Mouse (Mus musculus): ENCODE data around the gene Ambra1. TPM values are rescaled to one million over a fixed set of nuclear protein-coding genes. Genes with fewer than 3 reads are reported as not detected.

Gene Ambra1
- total RNA-seq, 1 experiment = 27.0 TPM

DNA sequence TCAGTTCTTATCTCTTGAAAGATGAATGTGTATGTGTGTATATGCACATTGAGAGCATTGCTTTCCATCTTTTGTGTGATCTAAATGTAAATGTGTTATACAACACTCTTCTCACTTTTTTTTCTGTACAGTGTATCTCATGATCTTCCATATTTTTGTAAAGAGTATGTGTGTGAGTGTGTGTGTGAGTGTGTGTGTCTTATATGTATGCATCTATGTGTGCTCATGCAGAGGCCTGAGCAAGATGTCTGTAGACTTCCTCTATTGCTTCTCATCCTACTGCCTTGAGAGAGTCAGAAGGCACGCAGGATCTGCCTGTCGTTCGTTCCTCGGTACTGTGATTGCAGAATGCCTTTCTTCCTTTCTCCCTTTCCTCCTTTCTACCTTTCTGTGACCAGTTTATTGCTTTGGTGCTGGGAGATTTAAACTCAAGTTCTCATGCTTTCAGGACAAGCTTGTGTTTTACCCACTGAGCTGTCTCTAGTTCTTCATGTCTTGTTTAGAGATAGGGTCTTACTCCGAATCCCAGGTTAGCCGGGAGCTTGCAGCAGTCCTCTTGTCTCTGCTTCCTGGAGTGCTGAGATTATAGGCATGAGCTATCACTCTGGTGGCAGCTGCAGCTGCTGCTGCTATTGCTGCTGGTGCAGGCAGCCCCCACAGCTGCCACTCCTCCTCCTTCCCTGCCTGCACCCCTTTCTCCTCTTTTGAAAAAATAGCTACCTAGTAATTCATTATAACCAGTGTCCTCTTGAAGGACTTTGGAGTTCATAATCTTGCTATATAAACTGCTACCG is 148.7 kb downstream of the Ambra1 start:
- Histone ChIP-seq H3K9ac (ENCODE audit: insufficient read depth, low read depth, low read length, poor library complexity, severe bottlenecking) (no peak overlapping the region), H3K4me1 (ENCODE audit: control insufficient read depth in 2 of 2, insufficient read depth in 2 of 2, low read length in 2 of 2, poor library complexity in 1 of 2) (no peaks in the 10 kb centered on the region), H3K4me3 (ENCODE audit: insufficient read depth in 1 of 2, low read depth in 1 of 2, low read length in 2 of 2, poor library complexity in 1 of 2, severe bottlenecking in 1 of 2) (no peak overlapping the region), H3K9me3 (ENCODE audit: control insufficient read depth, insufficient read depth, low read depth, low read length) (no peaks in the 10 kb centered on the region), H3K27ac (ENCODE audit: insufficient read depth, low read depth, low read length, poor library complexity, severe bottlenecking) (no peak overlapping the region), H3K36me3 (ENCODE audit: control insufficient read depth, insufficient read depth, low read length, poor library complexity, severe bottlenecking) (peaks cover 2% of the 10 kb centered on the region)
- TF ChIP-seq CHD2 (IDR thresholded peaks at IDR 0.05; ENCODE audit: low read depth, low read length) (no peak), ZNF384 (IDR thresholded peaks at IDR 0.05; ENCODE audit: low read depth, low read length) (no peak), MAFK (IDR thresholded peaks at IDR 0.05; ENCODE audit: insufficient read depth, low read depth, low read length) (no peak), ZC3H11A (IDR thresholded peaks at IDR 0.05; ENCODE audit: borderline replicate concordance, low read depth, low read length) (no peak), HCFC1 (IDR thresholded peaks at IDR 0.05; ENCODE audit: borderline replicate concordance, insufficient read depth, low read length) (no peak)
- no peak for DNase-seq (ENCODE audit: low read depth, low spot score)
- in situ Hi-C loops (cut with MboI; ENCODE audit: low sequenced_read_pairs in 2 of 2, unreplicated experiment in 2 of 2) = no loop called here

DNA sequence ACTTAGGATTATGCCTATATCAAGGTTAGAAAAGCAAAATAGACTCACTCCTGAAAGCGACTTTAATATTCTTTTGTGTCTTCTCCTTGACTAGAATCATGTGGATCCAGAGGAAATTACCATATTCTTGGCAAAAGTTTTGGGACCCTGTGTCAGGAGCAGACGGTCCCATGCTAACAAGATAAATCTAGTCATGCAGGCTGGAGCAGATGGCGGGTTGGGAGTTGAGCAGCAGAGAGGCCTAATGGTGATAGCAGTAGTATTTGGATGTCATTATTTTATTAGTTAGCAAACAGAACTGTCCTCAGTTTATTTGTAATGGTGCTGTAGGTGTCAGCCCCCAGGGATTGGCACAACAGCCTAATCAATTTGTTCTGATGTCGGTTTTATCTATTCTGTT is 154.0 kb downstream of the Ambra1 start:
- TF ChIP-seq ZNF384 (IDR thresholded peaks at IDR 0.05; ENCODE audit: low read depth, low read length) (no peak), CHD2 (IDR thresholded peaks at IDR 0.05; ENCODE audit: low read depth, low read length) (no peak), MAFK (IDR thresholded peaks at IDR 0.05; ENCODE audit: insufficient read depth, low read depth, low read length) (no peak), ZC3H11A (IDR thresholded peaks at IDR 0.05; ENCODE audit: borderline replicate concordance, low read depth, low read length) (no peak), HCFC1 (IDR thresholded peaks at IDR 0.05; ENCODE audit: borderline replicate concordance, insufficient read depth, low read length) (no peak)
- Histone ChIP-seq H3K4me3 (ENCODE audit: insufficient read depth in 1 of 2, low read depth in 1 of 2, low read length in 2 of 2, poor library complexity in 1 of 2, severe bottlenecking in 1 of 2) (no peak overlapping the region), H3K4me1 (ENCODE audit: control insufficient read depth in 2 of 2, insufficient read depth in 2 of 2, low read length in 2 of 2, poor library complexity in 1 of 2) (no peaks in the 10 kb centered on the region), H3K27ac (ENCODE audit: insufficient read depth, low read depth, low read length, poor library complexity, severe bottlenecking) (no peak overlapping the region), H3K9ac (ENCODE audit: insufficient read depth, low read depth, low read length, poor library complexity, severe bottlenecking) (no peak overlapping the region), H3K9me3 (ENCODE audit: control insufficient read depth, insufficient read depth, low read depth, low read length) (no peaks in the 10 kb centered on the region), H3K36me3 (ENCODE audit: control insufficient read depth, insufficient read depth, low read length, poor library complexity, severe bottlenecking) (peaks cover 12% of the 10 kb centered on the region)
- in situ Hi-C loops (cut with MboI; ENCODE audit: low sequenced_read_pairs in 2 of 2, unreplicated experiment in 2 of 2) = no loop called here
- DNase-seq (ENCODE audit: low read depth, low spot score) = no peak

DNA sequence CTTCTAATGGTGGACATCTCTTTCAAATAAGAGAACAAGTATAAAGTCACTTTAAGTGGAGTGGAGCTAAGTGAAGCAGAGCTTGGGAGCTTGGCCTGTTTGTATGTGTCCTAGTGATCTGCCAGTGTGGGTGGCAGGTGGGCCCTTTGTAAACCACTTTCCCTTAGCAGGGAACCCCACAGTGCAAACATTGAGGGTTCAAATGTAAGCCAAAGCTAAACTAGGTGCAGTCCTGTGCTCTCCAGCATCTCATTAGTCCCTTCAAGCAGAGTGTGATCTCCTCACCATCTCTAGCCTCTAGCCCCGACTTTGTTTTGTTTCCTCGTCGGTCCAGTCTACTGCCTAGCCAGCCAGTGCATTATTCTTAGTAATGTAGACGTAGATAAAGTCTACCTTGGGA is 154.7 kb downstream of the Ambra1 start:
- peaks cover 12% of the 10 kb centered on the region for H3K36me3 ChIP-seq (ENCODE audit: control insufficient read depth, insufficient read depth, low read length, poor library complexity, severe bottlenecking)
- no peak overlapping the region for H3K9ac ChIP-seq (ENCODE audit: insufficient read depth, low read depth, low read length, poor library complexity, severe bottlenecking)
- no peak for DNase-seq (ENCODE audit: low read depth, low spot score)
- no peaks in the 10 kb centered on the region for H3K4me1 ChIP-seq (ENCODE audit: control insufficient read depth in 2 of 2, insufficient read depth in 2 of 2, low read length in 2 of 2, poor library complexity in 1 of 2)
- H3K9me3 ChIP-seq (ENCODE audit: control insufficient read depth, insufficient read depth, low read depth, low read length) = no peaks in the 10 kb centered on the region
- H3K4me3 ChIP-seq (ENCODE audit: insufficient read depth in 1 of 2, low read depth in 1 of 2, low read length in 2 of 2, poor library complexity in 1 of 2, severe bottlenecking in 1 of 2) = no peak overlapping the region
- no peak overlapping the region for H3K27ac ChIP-seq (ENCODE audit: insufficient read depth, low read depth, low read length, poor library complexity, severe bottlenecking)
- in situ Hi-C loops (cut with MboI; ENCODE audit: low sequenced_read_pairs in 2 of 2, unreplicated experiment in 2 of 2) = no loop called here
- TF ChIP-seq CHD2 (IDR thresholded peaks at IDR 0.05; ENCODE audit: low read depth, low read length) = no peak
- no peak for TF ChIP-seq ZNF384 (IDR thresholded peaks at IDR 0.05; ENCODE audit: low read depth, low read length)
- TF ChIP-seq HCFC1 (IDR thresholded peaks at IDR 0.05; ENCODE audit: borderline replicate concordance, insufficient read depth, low read length) = no peak

DNA sequence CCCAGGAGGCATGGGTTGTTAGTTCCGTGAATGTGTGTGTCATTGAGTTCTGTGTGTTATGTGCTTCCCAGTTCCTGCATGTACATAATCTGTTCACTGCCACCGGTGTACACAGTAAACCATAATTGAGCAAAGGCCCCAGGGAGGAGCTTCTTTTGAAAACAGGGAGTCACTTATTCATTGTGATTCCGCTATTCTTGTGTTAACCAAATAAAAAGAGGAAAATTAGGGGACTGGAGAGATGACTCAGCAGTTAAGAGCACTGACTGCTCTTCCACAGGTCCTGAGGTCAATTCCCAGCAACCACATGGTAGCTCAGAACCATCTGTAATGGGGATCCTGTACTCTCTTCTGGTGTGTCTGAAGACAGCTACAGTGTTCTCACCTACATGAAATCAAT is 164.8 kb downstream of the Ambra1 start:
- no peak for DNase-seq (ENCODE audit: low read depth, low spot score)
- Histone ChIP-seq H3K36me3 (ENCODE audit: control insufficient read depth, insufficient read depth, low read length, poor library complexity, severe bottlenecking) (no peaks in the 10 kb centered on the region), H3K27ac (ENCODE audit: insufficient read depth, low read depth, low read length, poor library complexity, severe bottlenecking) (no peak overlapping the region; the same call in 1 of the 2 replicates), H3K4me3 (ENCODE audit: insufficient read depth in 1 of 2, low read depth in 1 of 2, low read length in 2 of 2, poor library complexity in 1 of 2, severe bottlenecking in 1 of 2) (no peak overlapping the region), H3K9me3 (ENCODE audit: control insufficient read depth, insufficient read depth, low read depth, low read length) (no peaks in the 10 kb centered on the region), H3K9ac (ENCODE audit: insufficient read depth, low read depth, low read length, poor library complexity, severe bottlenecking) (no peak overlapping the region), H3K4me1 (ENCODE audit: control insufficient read depth in 2 of 2, insufficient read depth in 2 of 2, low read length in 2 of 2, poor library complexity in 1 of 2) (0 out of 4 replicates have a peak, but pooled peaks cover 2% of the 10 kb centered on the region in 2 experiments)
- TF ChIP-seq ZNF384 (IDR thresholded peaks at IDR 0.05; ENCODE audit: low read depth, low read length) (no peak), ZC3H11A (IDR thresholded peaks at IDR 0.05; ENCODE audit: borderline replicate concordance, low read depth, low read length) (no peak), HCFC1 (IDR thresholded peaks at IDR 0.05; ENCODE audit: borderline replicate concordance, insufficient read depth, low read length) (no peak), CHD2 (IDR thresholded peaks at IDR 0.05; ENCODE audit: low read depth, low read length) (no peak), MAFK (IDR thresholded peaks at IDR 0.05; ENCODE audit: insufficient read depth, low read depth, low read length) (0 out of 2 replicates have a peak, but pooled peaks have one; percentile 24)
- in situ Hi-C loops (cut with MboI; ENCODE audit: low sequenced_read_pairs in 2 of 2, unreplicated experiment in 2 of 2) = no loop called here

All from ES-E14 (cell line).